Mouse (Mus musculus): ENCODE measurements at regions not wholly inside any gene's neighbourhood (a gene's known extent, or its start where the extent isn't known, plus 50 kb on each side); places are given as distances from the start of the nearest gene placed in this dataset.

DNA sequence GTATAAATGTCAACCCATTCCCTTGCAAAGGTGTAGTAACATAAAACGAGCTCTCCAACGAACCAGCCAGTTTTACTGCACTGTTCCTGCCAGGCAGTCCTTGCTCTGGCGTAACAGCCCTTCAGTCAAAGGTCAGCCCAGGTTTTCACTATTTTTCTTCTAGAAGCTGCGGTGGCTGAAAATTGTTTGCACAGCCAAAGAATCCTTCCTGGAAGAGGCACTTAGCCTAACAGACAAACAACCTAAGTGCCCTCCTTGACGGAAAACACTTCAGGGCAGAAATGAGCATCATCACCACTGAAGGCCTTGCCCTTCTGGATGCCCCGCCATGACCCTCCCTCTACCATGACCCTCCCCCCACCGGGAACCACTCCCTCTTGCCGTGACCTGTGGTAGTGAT lies 93.6 kb downstream of the Irs2 start:
- DNase-seq (no peak), ATAC-seq (no peak)
- Histone ChIP-seq H3K4me3 (ENCODE audit: low read depth, low read length) (no peak overlapping the region), H3K27ac (ENCODE audit: low read depth, low read length) (no peak overlapping the region), H3K4me2 (ENCODE audit: low read depth) (no peak overlapping the region), H3K27me3 (ENCODE audit: insufficient read depth, low read length) (no peaks in the 10 kb centered on the region), H3K36me3 (ENCODE audit: insufficient read depth) (no peaks in the 10 kb centered on the region), H3K4me1 (ENCODE audit: insufficient read depth) (no peaks in the 10 kb centered on the region; the same call in 1 of the 2 replicates), H3K9ac (no peak overlapping the region), H3K9me3 (ENCODE audit: low read length) (no peaks in the 10 kb centered on the region)
- WGBS: 88% methylated on average over 8 of the region's 8 CpGs
- TF ChIP-seq CTCF (IDR thresholded peaks at IDR 0.05; ENCODE audit: low read depth): no peak

DNA sequence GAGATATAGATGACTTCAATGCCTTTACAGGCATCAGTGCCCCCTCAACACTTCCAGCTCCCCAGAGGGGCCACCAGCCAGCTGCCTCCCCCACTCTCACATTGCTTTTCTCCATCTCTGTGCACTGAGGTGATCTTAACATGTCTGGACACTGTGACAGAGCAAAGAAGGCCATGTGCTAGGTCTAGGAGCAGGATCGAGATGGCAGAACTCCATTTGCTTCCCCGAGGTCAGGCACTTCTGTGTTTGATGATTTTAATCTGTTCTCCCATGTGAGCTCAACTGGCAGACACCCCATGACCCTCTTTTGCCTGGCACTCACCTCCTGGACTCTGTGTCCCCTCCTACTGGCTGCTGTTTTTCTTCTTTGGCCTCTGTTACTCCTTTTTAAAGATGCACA lies 95.8 kb downstream of the Irs2 start:
- ATAC-seq (no peak), DNase-seq (no peak)

DNA sequence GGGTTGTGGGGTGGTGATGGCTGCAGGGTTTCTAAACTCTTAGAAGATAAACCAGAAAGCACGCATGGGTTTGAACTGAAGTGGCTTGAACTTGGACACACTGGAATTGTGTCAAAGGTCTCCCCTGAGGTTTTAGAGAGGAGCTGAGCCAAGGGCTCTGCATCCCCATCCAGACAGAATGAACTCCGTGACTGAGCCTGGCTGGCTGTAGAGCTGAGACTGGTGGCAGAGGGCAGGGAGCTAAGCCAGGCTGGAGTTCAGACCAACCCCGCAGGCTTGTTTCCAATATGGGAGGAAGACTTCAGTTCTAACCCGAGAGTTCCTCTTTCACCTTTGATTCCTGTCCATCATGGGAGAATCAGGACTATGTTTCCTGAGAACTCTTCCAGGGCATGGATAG lies 96.9 kb downstream of the Irs2 start:
- Histone ChIP-seq H3K4me3 (ENCODE audit: low read depth, low read length) (no peak overlapping the region), H3K27ac (ENCODE audit: low read depth, low read length) (no peak overlapping the region), H3K4me1 (ENCODE audit: insufficient read depth) (no peaks in the 10 kb centered on the region), H3K9me3 (ENCODE audit: low read length) (no peaks in the 10 kb centered on the region), H3K4me2 (ENCODE audit: low read depth) (no peak overlapping the region), H3K9ac (no peak overlapping the region), H3K27me3 (ENCODE audit: insufficient read depth, low read length) (no peaks in the 10 kb centered on the region), H3K36me3 (ENCODE audit: insufficient read depth) (no peaks in the 10 kb centered on the region)
- DNase-seq (no peak), ATAC-seq (no peak)
- TF ChIP-seq CTCF (IDR thresholded peaks at IDR 0.05; ENCODE audit: low read depth): no peak
- 87% methylated on average over 4 of the region's 4 CpGs for WGBS

More for the DNA sequence above, 95.8 kb downstream of the Irs2 start:
- Histone ChIP-seq H3K4me1 (ENCODE audit: insufficient read depth) (no peaks in the 10 kb centered on the region; the same call in 1 of the 2 replicates), H3K9me3 (ENCODE audit: low read length) (no peaks in the 10 kb centered on the region), H3K27me3 (ENCODE audit: insufficient read depth, low read length) (no peaks in the 10 kb centered on the region), H3K4me3 (ENCODE audit: low read depth, low read length) (no peak overlapping the region), H3K27ac (ENCODE audit: low read depth, low read length) (no peak overlapping the region), H3K9ac (no peak overlapping the region), H3K4me2 (ENCODE audit: low read depth) (no peak overlapping the region), H3K36me3 (ENCODE audit: insufficient read depth) (no peaks in the 10 kb centered on the region)
- TF ChIP-seq CTCF (IDR thresholded peaks at IDR 0.05; ENCODE audit: low read depth): no peak
- 66% methylated on average over 2 of the region's 2 CpGs for WGBS

DNA sequence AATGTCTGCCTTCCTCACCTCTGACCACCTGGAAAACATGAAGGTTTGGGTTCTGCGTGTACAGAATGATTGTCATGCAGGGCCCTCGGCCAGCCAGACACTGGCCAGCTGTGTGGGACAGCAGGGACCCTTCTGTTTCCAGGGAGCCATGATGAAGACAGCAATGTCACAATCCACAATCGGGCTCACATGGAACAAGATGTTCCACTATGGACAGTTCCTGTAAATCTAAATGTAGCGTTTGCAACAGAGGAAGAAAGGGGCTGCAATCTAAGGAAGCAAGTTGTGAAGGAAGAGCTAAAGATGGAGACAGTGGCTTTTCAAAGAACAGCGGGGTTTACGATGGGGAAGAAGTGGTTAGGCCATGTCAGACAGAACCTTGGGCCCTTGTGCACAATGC lies 97.3 kb downstream of the Irs2 start:
- H3K4me2 ChIP-seq (ENCODE audit: low read depth): no peak overlapping the region
- no peak for DNase-seq
- H3K4me1 ChIP-seq (ENCODE audit: insufficient read depth): no peaks in the 10 kb centered on the region
- H3K4me3 ChIP-seq (ENCODE audit: low read depth, low read length): no peak overlapping the region
- no peaks in the 10 kb centered on the region for H3K36me3 ChIP-seq (ENCODE audit: insufficient read depth)
- H3K9me3 ChIP-seq (ENCODE audit: low read length): no peaks in the 10 kb centered on the region
- WGBS: 89% methylated on average over 6 of the region's 6 CpGs
- no peak overlapping the region for H3K9ac ChIP-seq
- H3K27ac ChIP-seq (ENCODE audit: low read depth, low read length): no peak overlapping the region
- no peak for ATAC-seq
- no peak for TF ChIP-seq CTCF (IDR thresholded peaks at IDR 0.05; ENCODE audit: low read depth)
- H3K27me3 ChIP-seq (ENCODE audit: insufficient read depth, low read length): no peaks in the 10 kb centered on the region

- Histone ChIP-seq H3K4me1 (ENCODE audit: insufficient read depth) (no peaks in the 10 kb centered on the region), H3K27me3 (ENCODE audit: insufficient read depth, low read length) (no peaks in the 10 kb centered on the region), H3K4me2 (ENCODE audit: low read depth) (no peak overlapping the region), H3K27ac (ENCODE audit: low read depth, low read length) (no peak overlapping the region), H3K9ac (no peak overlapping the region), H3K36me3 (ENCODE audit: insufficient read depth) (no peaks in the 10 kb centered on the region), H3K4me3 (ENCODE audit: low read depth, low read length) (no peak overlapping the region), H3K9me3 (ENCODE audit: low read length) (no peaks in the 10 kb centered on the region)
- 66% methylated on average over 6 of the region's 6 CpGs for WGBS
- no peak for TF ChIP-seq CTCF (IDR thresholded peaks at IDR 0.05; ENCODE audit: low read depth)
- DNase-seq: no peak
- ATAC-seq: no peak
Measured at GRCm38 (mm10) chr8:10910244-10910872, 97.9 kb downstream of the Irs2 start.

GRCm38 (mm10) chr8:10909155-10909554 lies 99.1 kb downstream of the Irs2 start:
- H3K4me3 ChIP-seq (ENCODE audit: low read depth, low read length): no peak overlapping the region
- ATAC-seq (no peak), DNase-seq (no peak)
- no peaks in the 10 kb centered on the region for H3K27me3 ChIP-seq (ENCODE audit: insufficient read depth, low read length)
- 88% methylated on average over 6 of the region's 6 CpGs for WGBS
- H3K4me2 ChIP-seq (ENCODE audit: low read depth): no peak overlapping the region
- no peak for TF ChIP-seq CTCF (IDR thresholded peaks at IDR 0.05; ENCODE audit: low read depth)
- H3K27ac ChIP-seq (ENCODE audit: low read depth, low read length): no peak overlapping the region
- no peaks in the 10 kb centered on the region for H3K36me3 ChIP-seq (ENCODE audit: insufficient read depth)
- H3K4me1 ChIP-seq (ENCODE audit: insufficient read depth): no peaks in the 10 kb centered on the region
- H3K9ac ChIP-seq: no peak overlapping the region
- H3K9me3 ChIP-seq (ENCODE audit: low read length): no peaks in the 10 kb centered on the region

DNA sequence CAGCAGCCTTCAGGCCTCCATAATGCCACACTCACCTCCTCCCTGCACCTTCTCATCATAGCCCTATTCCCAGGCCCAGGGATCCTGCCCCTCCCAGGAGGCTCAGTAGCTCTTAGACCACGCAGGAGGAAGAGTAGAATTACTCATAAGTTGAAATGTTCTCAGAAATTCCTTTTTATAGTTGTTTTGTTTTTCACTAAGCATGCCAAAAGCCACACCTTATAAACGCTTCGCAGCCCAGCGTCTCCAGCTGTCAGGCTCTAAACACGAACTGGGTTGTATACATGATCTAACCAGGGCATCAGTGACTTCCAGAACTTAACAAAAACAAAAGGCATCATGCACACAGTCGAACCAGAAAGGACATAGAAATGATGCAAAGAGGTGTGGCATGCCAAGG lies 101.9 kb downstream of the Irs2 start:
- no peak overlapping the region for H3K27ac ChIP-seq (ENCODE audit: low read depth, low read length)
- H3K36me3 ChIP-seq (ENCODE audit: insufficient read depth): no peaks in the 10 kb centered on the region
- WGBS: 63% methylated on average over 6 of the region's 6 CpGs
- no peaks in the 10 kb centered on the region for H3K27me3 ChIP-seq (ENCODE audit: insufficient read depth, low read length)
- no peak overlapping the region for H3K4me3 ChIP-seq (ENCODE audit: low read depth, low read length)
- H3K4me1 ChIP-seq (ENCODE audit: insufficient read depth): no peaks in the 10 kb centered on the region
- ATAC-seq (no peak), DNase-seq (no peak)
- TF ChIP-seq CTCF (IDR thresholded peaks at IDR 0.05; ENCODE audit: low read depth): no peak
- no peak overlapping the region for H3K9ac ChIP-seq
- H3K9me3 ChIP-seq (ENCODE audit: low read length): no peaks in the 10 kb centered on the region
- no peak overlapping the region for H3K4me2 ChIP-seq (ENCODE audit: low read depth)

Measured in forebrain, postnatal 0 days (tissue).